Mouse (Mus musculus) brain, embryonic 14.5 days (tissue): ENCODE measurements at regions not wholly inside any gene's neighbourhood (a gene's known extent, or its start where the extent isn't known, plus 50 kb on each side); places are given as distances from the start of the nearest gene placed in this dataset.

ENCODE experiments used
- CTCF ChIP-seq: fragments of 200-500 bp; IDR thresholded peaks from 2 replicates; pipeline ENCODE4 v1.5.1; 2012; ENCODE audit warnings: inconsistent platforms, mild to moderate bottlenecking, moderate library complexity, borderline replicate concordance; ENCODE audit not compliant: insufficient read depth, insufficient read length; ENCODE audit errors: extremely low read depth
- POLR2A ChIP-seq: fragments of 200-500 bp; IDR thresholded peaks from 2 replicates; pipeline ENCODE4 v1.6.1; 2012; ENCODE audit warnings: mild to moderate bottlenecking, inconsistent platforms, borderline replicate concordance; ENCODE audit not compliant: poor library complexity, insufficient read depth, insufficient read length, severe bottlenecking; ENCODE audit errors: extremely low read depth

DNA sequence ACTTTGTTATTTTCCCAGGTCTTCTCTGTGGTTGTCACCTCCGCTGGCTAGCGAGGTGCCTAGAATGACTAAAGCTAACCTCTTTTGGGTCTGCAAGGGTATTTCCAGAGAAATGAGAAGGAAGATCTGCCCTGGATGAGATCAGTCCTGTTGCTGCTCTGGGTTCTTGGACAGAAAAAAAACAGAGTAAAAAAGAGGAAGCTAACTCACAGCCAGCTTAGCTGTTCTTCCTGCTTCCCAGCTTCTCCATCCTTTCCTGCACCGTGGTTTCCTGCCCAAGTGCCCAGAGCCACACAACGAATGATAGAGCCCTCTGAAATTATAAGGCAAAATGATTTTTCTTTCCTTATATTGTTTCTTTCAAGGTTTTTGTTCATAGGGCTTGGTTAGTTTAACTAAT, 326.2 kb upstream of the Pik3r1 start:
- no peak for TF ChIP-seq CTCF
- TF ChIP-seq POLR2A = no peak
